Mouse (Mus musculus) C2C12 (cell line): ENCODE measurements around the gene Cdkn2d. TPM values are rescaled to one million over a fixed set of nuclear protein-coding genes. Genes with fewer than 3 reads are reported as not detected.

ENCODE experiments used
- H3K27me3 ChIP-seq: one replicate; pipeline ENCODE4 v1.6.1; 2011; ENCODE audit not compliant: control insufficient read depth, insufficient read depth, insufficient read length
- H3K36me3 ChIP-seq: one replicate; pipeline ENCODE4 v1.6.1; 2011; ENCODE audit not compliant: control insufficient read depth, insufficient read depth
- H3K4me3 ChIP-seq: one replicate; pipeline ENCODE4 v1.5.1; 2011; ENCODE audit warnings: mild to moderate bottlenecking, control low read depth; ENCODE audit not compliant: poor library complexity, insufficient read depth, severe bottlenecking
- H3K79me2 ChIP-seq: one replicate; pipeline ENCODE4 v1.6.1; 2011; ENCODE audit not compliant: control insufficient read depth, insufficient read depth
- H3K79me3 ChIP-seq: one replicate; pipeline ENCODE4 v1.6.1; 2011; ENCODE audit warnings: low read depth, control low read depth
- H3ac ChIP-seq: one replicate; pipeline ENCODE3; 2011; ENCODE audit warnings: low read depth; ENCODE audit not compliant: control insufficient read depth, insufficient read length
- CEBPB ChIP-seq: IDR thresholded peaks from one replicate; pipeline ENCODE4 v1.6.1; 2011; ENCODE audit warnings: low read depth, mild to moderate bottlenecking, control low read depth, moderate library complexity
- CTCF ChIP-seq: IDR thresholded peaks from one replicate; pipeline ENCODE4 v1.5.1; 2011; ENCODE audit not compliant: control insufficient read depth, insufficient read depth, insufficient read length
- FOSL1 ChIP-seq: IDR thresholded peaks from one replicate; pipeline ENCODE4 v1.8.0; 2011; ENCODE audit warnings: mild to moderate bottlenecking, low read length; ENCODE audit not compliant: poor library complexity, insufficient read depth, severe bottlenecking
- MAX ChIP-seq: IDR thresholded peaks from one replicate; pipeline ENCODE4 v1.6.1; 2011; ENCODE audit warnings: mild to moderate bottlenecking, control low read depth
- MYOD1 ChIP-seq: IDR thresholded peaks from one replicate; pipeline ENCODE4 v1.6.1; 2011; ENCODE audit warnings: low read depth; ENCODE audit not compliant: control insufficient read depth, insufficient read length
- MYOG ChIP-seq: IDR thresholded peaks from one replicate; pipeline ENCODE4 v1.6.1; 2011; ENCODE audit not compliant: control insufficient read depth, insufficient read length; ENCODE audit errors: extremely low read depth
- USF1 ChIP-seq: IDR thresholded peaks from one replicate; pipeline ENCODE4 v1.6.1; 2011; ENCODE audit warnings: low read depth, mild to moderate bottlenecking, control low read depth, moderate library complexity
- polyA plus RNA-seq: library from polyadenylated mRNA; unstranded; fragments of >200 nt; fragmentation: generic; extraction: Trizol; gene quantifications from one replicate; pipeline ENCODE4 v1.2.1, GENCODE M21; 2012; ENCODE audit warnings: missing spikeins

The Cdkn2d gene
- polyA plus RNA-seq, 1 experiment: 49.4 TPM

DNA sequence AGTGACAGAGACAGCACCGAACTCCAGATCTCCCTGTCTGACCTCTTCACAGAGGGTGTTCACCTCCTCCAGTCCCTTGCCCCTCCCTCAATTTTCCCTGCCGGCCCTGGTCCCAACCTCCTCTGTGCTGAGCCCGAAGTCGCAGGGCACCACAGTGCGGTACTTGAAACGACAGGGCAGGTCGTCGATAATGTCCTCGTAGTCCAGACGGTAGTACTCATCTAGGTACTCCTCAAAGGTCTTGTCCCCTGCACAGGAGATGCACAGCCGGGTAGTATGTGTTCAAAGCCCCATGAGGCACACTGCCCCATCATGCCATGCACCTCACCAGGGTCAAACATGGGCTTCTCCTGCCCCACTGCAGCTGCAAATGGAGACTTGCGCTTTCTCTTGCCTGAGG, 15.5 kb downstream of the Cdkn2d start:
- no peak for TF ChIP-seq MYOD1
- no peak for TF ChIP-seq CEBPB
- TF ChIP-seq CTCF: no peak
- TF ChIP-seq MYOG: no peak
- no peak for TF ChIP-seq USF1
- TF ChIP-seq FOSL1: no peak
- no peak for TF ChIP-seq MAX
- Histone ChIP-seq H3ac (no peak overlapping the region), H3K79me2 (no peaks in the 10 kb centered on the region), H3K4me3 (no peak overlapping the region), H3K36me3 (peaks cover 82% of the 10 kb centered on the region), H3K79me3 (peaks cover 1% of the 10 kb centered on the region), H3K27me3 (no peaks in the 10 kb centered on the region)

DNA sequence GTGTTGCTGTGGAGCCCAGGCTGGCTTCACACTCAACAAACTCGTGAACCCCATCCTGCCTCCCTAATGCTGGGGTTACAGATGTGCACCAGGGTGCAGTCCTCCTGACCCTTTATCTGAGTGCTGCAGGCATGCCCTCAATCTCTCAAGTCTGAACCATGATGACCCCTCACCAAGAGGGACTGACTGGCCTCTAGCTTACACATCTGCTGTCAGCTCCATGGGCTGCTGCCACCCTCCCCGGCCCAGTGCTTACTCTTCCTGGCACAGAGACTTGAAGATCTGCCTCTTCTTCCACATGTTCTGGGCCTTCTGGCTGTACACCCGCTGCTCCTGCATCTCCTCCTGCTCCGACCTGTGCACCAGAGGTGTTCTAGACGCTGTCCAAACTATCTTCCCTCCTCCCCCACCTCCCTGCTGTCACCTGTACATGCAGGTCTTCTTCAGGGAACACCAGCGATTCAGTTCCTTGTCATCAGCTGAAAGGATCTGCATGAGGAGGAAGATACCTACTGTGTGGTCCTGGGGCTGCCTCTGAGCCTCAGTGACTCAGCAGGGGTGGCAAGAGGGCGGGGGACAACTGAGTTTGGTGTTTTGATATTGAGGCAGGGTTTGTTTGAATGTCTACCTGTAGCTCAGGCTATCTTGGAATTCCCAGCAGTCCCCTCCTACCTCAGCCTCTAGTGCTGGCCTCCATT, 16.0 kb downstream of the Cdkn2d start:
- H3K4me3 ChIP-seq: no peak overlapping the region
- TF ChIP-seq CTCF: no peak
- TF ChIP-seq MYOG: no peak
- no peak for TF ChIP-seq MYOD1
- no peak for TF ChIP-seq USF1
- no peak for TF ChIP-seq FOSL1
- no peak for TF ChIP-seq MAX
- TF ChIP-seq CEBPB: no peak

DNA sequence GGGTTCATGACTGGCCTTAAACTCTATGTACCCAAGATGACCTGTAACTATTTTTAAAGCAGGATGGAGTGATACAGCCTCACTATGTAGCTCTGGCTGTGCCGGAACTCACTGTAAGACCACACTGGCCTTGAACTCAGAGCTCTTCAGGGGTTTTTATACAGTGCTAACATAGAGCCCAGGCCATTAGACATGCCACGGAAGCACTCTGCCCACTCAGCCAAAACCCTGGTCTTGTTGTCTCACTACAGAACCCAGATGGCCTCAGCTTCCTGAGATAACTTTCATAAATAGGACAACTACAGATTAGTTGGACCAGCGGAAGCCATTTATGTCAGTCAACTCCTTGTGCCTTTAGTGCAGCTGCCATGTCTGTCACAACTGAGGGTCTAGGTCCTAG, 16.9 kb downstream of the Cdkn2d start:
- Histone ChIP-seq H3K79me3 (peaks cover 1% of the 10 kb centered on the region), H3K79me2 (no peaks in the 10 kb centered on the region), H3ac (no peak overlapping the region), H3K4me3 (no peak overlapping the region), H3K36me3 (peaks cover 80% of the 10 kb centered on the region), H3K27me3 (no peaks in the 10 kb centered on the region)
- TF ChIP-seq CTCF (no peak), MYOD1 (no peak), MAX (no peak), FOSL1 (no peak), CEBPB (no peak), MYOG (no peak), USF1 (no peak)

More for the DNA sequence above, 16.0 kb downstream of the Cdkn2d start:
- Histone ChIP-seq H3K27me3 (no peaks in the 10 kb centered on the region), H3K79me2 (no peaks in the 10 kb centered on the region), H3ac (no peak overlapping the region), H3K36me3 (peaks cover 83% of the 10 kb centered on the region), H3K79me3 (peaks cover 1% of the 10 kb centered on the region)

DNA sequence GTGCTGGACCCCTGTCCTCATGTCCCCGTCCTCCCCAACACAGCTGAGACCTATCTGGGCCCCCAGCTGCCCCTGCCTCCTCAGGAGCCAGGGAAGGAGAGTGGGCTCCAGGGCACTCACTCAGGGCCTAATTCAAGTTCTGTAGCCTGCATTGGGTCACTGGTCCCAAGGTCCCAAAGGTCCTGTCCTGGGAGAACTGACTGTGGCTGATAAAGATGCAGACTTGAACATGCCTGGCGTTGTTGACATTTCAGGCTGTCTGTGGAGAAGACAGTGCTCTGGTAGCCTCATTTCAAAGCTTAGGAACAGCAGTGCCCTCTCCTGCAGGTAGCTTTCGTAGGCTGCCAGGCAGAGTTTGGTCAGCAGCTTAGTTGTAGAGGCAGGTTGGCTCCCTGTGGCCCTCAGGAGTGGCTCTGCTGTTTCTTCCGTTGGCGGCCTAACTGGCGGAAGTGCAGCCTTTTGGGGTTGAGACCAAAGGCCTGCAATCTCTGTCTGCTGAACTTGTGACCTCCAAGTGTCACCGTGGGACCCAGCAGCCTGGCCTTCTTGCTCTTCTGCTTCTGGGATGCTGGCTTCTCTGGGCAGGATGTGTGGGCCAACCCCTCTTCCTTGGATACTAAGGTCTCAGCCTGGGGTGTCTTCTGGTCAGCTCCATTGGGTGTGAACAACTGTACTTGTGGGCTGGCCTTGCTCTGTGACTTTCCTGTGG, 17.5 kb downstream of the Cdkn2d start:
- H3ac ChIP-seq: no peak overlapping the region
- H3K79me3 ChIP-seq: peaks cover 1% of the 10 kb centered on the region
- TF ChIP-seq CEBPB (no peak), MAX (no peak), MYOD1 (no peak), MYOG (no peak), USF1 (no peak), CTCF (no peak), FOSL1 (no peak)
- H3K4me3 ChIP-seq: no peak overlapping the region
- H3K36me3 ChIP-seq: peaks cover 80% of the 10 kb centered on the region
- H3K79me2 ChIP-seq: no peaks in the 10 kb centered on the region
- H3K27me3 ChIP-seq: no peaks in the 10 kb centered on the region

DNA sequence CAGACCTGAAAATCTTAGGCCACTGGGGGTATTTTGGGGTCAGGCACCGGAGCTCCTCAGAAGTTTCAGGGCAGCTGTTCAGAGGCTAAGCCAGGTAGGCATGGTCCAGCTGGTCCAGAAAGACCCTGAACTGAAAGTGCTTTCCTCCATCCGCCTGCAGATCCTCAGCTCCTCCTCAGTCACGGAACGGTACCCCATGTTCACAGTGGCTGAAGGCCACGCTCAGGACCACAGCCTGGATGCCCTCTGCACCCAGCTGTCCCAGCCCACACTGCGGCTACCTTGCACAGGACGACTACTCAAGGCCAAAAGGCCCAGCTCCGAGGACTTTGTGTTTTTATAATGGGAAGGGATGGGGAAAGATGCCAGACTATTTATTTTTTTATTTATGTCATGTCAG, 18.1 kb downstream of the Cdkn2d start:
- Histone ChIP-seq H3K79me2 (no peaks in the 10 kb centered on the region), H3K4me3 (no peak overlapping the region), H3K79me3 (peaks cover 1% of the 10 kb centered on the region), H3ac (no peak overlapping the region), H3K27me3 (no peaks in the 10 kb centered on the region), H3K36me3 (peaks cover 79% of the 10 kb centered on the region)
- TF ChIP-seq USF1: no peak
- no peak for TF ChIP-seq MAX
- TF ChIP-seq FOSL1: no peak
- no peak for TF ChIP-seq MYOD1
- no peak for TF ChIP-seq MYOG
- TF ChIP-seq CTCF: no peak
- TF ChIP-seq CEBPB: no peak
